Mouse (Mus musculus): ENCODE measurements around the gene Efhd2. TPM values are rescaled to one million over a fixed set of nuclear protein-coding genes. Genes with fewer than 3 reads are reported as not detected.

The Efhd2 gene
- total RNA-seq, 2 experiments from 2014 or later: 42.2 to 53.6 TPM

- no peak for ATAC-seq (replicated peaks; ENCODE audit: poor library complexity)
These were observed 63.7 kb downstream of the Efhd2 start for GRCm38 (mm10) chr4:141810975-141811374.

GRCm38 (mm10) chr4:141809850-141810464 is 64.8 kb downstream of the Efhd2 start:
- ATAC-seq (replicated peaks; ENCODE audit: poor library complexity): peak; percentile 95

Other genes starting within 250 kb of the Efhd2 start
- gene Plekhm2, start 210.0 kb downstream of the Efhd2 start, total RNA-seq (2015): 7.2 and 12.8 TPM in 2 replicates
- 9.8 and 11.0 TPM in 2 replicates for gene Plekhm2, start 210.0 kb downstream of the Efhd2 start, total RNA-seq (2017)
- gene Rsc1a1, start 189.3 kb downstream of the Efhd2 start, total RNA-seq (2015): 20.0 and 22.7 TPM in 2 replicates
- gene Rsc1a1, start 189.3 kb downstream of the Efhd2 start, total RNA-seq (2017): 6.6 and 7.6 TPM in 2 replicates
- 15.0 and 18.7 TPM in 2 replicates for gene Ddi2, start 151.5 kb downstream of the Efhd2 start, total RNA-seq (2015)
- 23.7 and 29.4 TPM in 2 replicates for gene Ddi2, start 151.5 kb downstream of the Efhd2 start, total RNA-seq (2017)
- not detected in 2 replicates for gene Agmat, start 128.2 kb downstream of the Efhd2 start, total RNA-seq (2015)
- not detected in 2 replicates for gene Agmat, start 128.2 kb downstream of the Efhd2 start, total RNA-seq (2017)
- 4.8 and 6.5 TPM in 2 replicates for gene Dnajc16, start 84.0 kb downstream of the Efhd2 start, total RNA-seq (2015)
- gene Dnajc16, start 84.0 kb downstream of the Efhd2 start, total RNA-seq (2017): 5.9 and 6.4 TPM in 2 replicates
- 5.8 and 6.4 TPM in 2 replicates for gene Casp9, start 81.3 kb downstream of the Efhd2 start, total RNA-seq (2015)
- 8.1 and 9.3 TPM in 2 replicates for gene Casp9, start 81.3 kb downstream of the Efhd2 start, total RNA-seq (2017)
- gene Cela2a, start 48.8 kb downstream of the Efhd2 start, total RNA-seq (2015): not detected in 2 replicates
- gene Cela2a, start 48.8 kb downstream of the Efhd2 start, total RNA-seq (2017): not detected in 2 replicates
- not detected in 2 replicates for gene Ctrc, start 28.6 kb downstream of the Efhd2 start, total RNA-seq (2015)
- gene Ctrc, start 28.6 kb downstream of the Efhd2 start, total RNA-seq (2017): not detected in 2 replicates
- gene Fhad1, start 140.2 kb upstream of the Efhd2 start, total RNA-seq (2015): 0.20 TPM in 1 of 2 replicates, not detected in the other
- gene Fhad1, start 140.2 kb upstream of the Efhd2 start, total RNA-seq (2017): 1.2 TPM in 1 of 2 replicates, not detected in the other
- gene Tmem51, start 209.4 kb upstream of the Efhd2 start, total RNA-seq (2015): 0.47 TPM in 1 of 2 replicates, not detected in the other
- gene Tmem51, start 209.4 kb upstream of the Efhd2 start, total RNA-seq (2017): 0.41 and 0.87 TPM in 2 replicates